Mouse (Mus musculus) forebrain, embryonic 14.5 days (tissue): ENCODE data around the gene Csnk1g2. TPM values are rescaled to one million over a fixed set of nuclear protein-coding genes. Genes with fewer than 3 reads are reported as not detected.

Source experiments
- ATAC-seq: fragments of 200-750 bp; cut with Nextera tagmentation; 2 replicates; pipeline ENCODE4 v1.8.0; 2017; ENCODE audit warnings: mild to moderate bottlenecking, moderate library complexity
- DNase-seq: peaks from one replicate; pipeline ENCODE4 v3.0.0-alpha.2; 2015; ENCODE audit warnings: low spot score
- H3K27ac ChIP-seq: fragments of 300-500 bp; sonication (generic); 2 replicates; pipeline ENCODE4 v1.5.1; 2014; ENCODE audit warnings: low read depth, mild to moderate bottlenecking, control low read depth, low read length, moderate library complexity
- H3K27me3 ChIP-seq: fragments of 300-500 bp; sonication (generic); replicated peaks from 2 replicates; pipeline ENCODE4 v1.6.1; 2014; ENCODE audit warnings: low read length, control low read depth, mixed read lengths; ENCODE audit not compliant: control insufficient read depth, insufficient read depth
- H3K36me3 ChIP-seq: fragments of 300-500 bp; sonication (generic); 2 replicates; pipeline ENCODE4 v1.6.1; 2014; ENCODE audit warnings: low read length, control low read depth; ENCODE audit not compliant: control insufficient read depth, insufficient read depth
- H3K4me1 ChIP-seq: fragments of 300-500 bp; sonication (generic); 2 replicates; pipeline ENCODE4 v1.6.1; 2014; ENCODE audit warnings: antibody characterized with exemption, low read length, control low read depth; ENCODE audit not compliant: control insufficient read depth, insufficient read depth
- H3K4me2 ChIP-seq: fragments of 300-500 bp; sonication (generic); 2 replicates; pipeline ENCODE4 v1.6.1; 2014; ENCODE audit warnings: mild to moderate bottlenecking, control low read depth, low read length
- H3K4me3 ChIP-seq: fragments of 300-500 bp; sonication (generic); 2 replicates; pipeline ENCODE4 v1.5.1; 2014; ENCODE audit warnings: low read depth, low read length, control low read depth
- H3K9ac ChIP-seq: fragments of 300-500 bp; sonication (generic); 2 replicates; pipeline ENCODE4 v1.6.1; 2014; ENCODE audit warnings: mild to moderate bottlenecking, low read length, control low read depth, moderate library complexity
- H3K9me3 ChIP-seq: fragments of 300-500 bp; sonication (generic); replicated peaks from 2 replicates; pipeline ENCODE4 v1.6.1; 2016; ENCODE audit warnings: low read length, control low read depth, mixed read lengths; ENCODE audit not compliant: control insufficient read depth
- WGBS: fragments of 180-500 bp; shearing (Covaris S2); extraction: QIAGEN DNeasy Blood & Tissue Kit; methylation state at CpG from one replicate; pipeline ENCODE4 v1.1.7; 2014; 5-methylcytosine and 5-hydroxymethylcytosine counted together
- polyA plus RNA-seq: library from polyadenylated mRNA; unstranded; fragments of >200 nt; fragmentation: Nextera tagmentation; extraction: Ambion mirVana; gene quantifications from 2 replicates; pipeline ENCODE4 v1.2.1, GENCODE M21; 2014

The Csnk1g2 gene
- polyA plus RNA-seq, 1 experiment from 2014 or later: 35.9 TPM

DNA sequence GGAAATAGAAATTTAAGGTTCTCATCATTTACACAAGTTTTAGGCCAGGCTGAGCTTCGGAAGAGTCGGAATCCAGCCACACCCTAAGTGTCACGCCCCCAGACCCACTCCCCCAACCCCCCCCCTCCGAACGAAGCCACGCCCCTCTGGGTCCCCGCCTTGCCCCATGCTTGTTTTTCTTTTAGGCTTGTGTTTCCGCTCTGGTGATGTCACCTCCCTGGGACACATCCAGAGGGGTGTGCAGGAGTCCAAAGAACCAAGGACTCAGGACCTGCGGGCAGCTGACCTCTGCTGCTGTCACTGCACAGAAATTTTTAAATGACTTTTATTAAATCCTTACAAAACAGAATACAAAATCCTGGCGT, 42.4 kb downstream of the Csnk1g2 start:
- Histone ChIP-seq H3K27ac (no peak overlapping the region), H3K36me3 (peaks cover 48% of the 10 kb centered on the region), H3K9ac (no peak overlapping the region), H3K4me3 (no peak overlapping the region), H3K9me3 (no peaks in the 10 kb centered on the region), H3K4me2 (no peak overlapping the region), H3K27me3 (no peaks in the 10 kb centered on the region), H3K4me1 (no peaks in the 10 kb centered on the region; the same call in 1 of the 2 replicates)
- 25% methylated on average over 10 of the region's 10 CpGs for WGBS
- ATAC-seq (no peak), DNase-seq (no peak)

DNA sequence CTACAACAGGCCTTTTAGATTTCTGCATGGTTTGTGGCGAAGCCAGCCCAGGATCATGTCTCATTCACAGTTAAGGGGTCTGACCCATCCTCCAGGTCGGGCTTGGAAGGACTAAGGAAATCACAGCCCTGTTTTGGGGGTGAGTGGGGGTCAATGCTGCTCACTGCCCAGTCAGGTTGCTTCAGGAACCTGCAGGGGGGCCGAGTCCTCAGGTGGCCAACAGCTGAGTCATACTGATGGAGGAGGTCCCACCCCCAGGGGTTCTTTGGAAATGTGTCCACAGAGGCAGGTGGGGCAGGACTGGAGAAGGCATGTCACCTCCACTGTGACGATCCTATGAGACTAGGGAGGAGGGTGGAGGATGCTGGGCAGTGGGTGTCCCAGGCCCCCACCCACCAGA, 42.8 kb downstream of the Csnk1g2 start:
- Histone ChIP-seq H3K27ac (no peak overlapping the region), H3K27me3 (no peaks in the 10 kb centered on the region), H3K4me3 (no peak overlapping the region), H3K4me2 (no peak overlapping the region), H3K9ac (no peak overlapping the region), H3K4me1 (no peaks in the 10 kb centered on the region; the same call in 1 of the 2 replicates), H3K36me3 (peaks cover 52% of the 10 kb centered on the region), H3K9me3 (no peaks in the 10 kb centered on the region)
- no peak for ATAC-seq
- DNase-seq: no peak
- WGBS: 66% methylated on average over 4 of the region's 4 CpGs

DNA sequence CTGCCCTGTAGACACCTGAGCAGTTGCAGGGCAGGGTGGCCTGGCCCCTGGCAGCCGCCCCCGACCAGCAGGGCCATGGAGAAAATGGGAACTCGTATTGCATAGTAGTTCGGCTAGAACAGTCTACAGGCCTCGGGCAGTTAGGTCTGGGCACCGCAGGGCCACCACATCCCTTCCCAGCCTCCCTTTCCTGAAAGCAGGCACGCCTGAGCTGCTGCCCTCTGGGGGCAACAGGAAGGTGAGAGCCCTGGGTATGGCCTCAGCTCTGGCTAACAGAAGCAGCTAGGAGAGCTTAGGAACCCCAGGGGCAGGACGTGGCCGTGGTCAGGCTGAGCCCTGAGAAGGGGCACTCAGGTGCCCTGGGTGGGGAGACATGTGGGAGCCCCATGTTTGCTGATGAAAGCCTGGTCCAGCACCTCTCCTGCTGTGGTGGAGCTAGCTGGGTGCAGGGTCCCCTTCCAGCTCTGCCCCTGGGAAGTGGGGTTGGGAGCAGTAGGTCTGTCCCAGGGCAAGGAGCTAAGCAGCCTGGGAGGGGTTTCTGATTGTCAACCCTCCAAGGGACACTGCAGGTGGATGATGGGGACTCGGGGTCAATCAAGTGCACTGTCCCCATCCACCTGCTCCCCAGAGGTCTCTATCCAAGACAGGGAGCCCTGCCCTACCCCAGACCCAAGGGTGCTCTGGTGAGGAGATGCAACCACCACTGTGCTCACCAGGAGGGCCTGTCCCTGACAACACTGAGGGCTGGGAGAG, 43.5 kb downstream of the Csnk1g2 start:
- 84% methylated on average over 10 of the region's 10 CpGs for WGBS
- H3K27ac ChIP-seq: no peak overlapping the region
- H3K9me3 ChIP-seq: no peaks in the 10 kb centered on the region
- no peaks in the 10 kb centered on the region; the same call in 1 of the 2 replicates for H3K4me1 ChIP-seq
- no peaks in the 10 kb centered on the region for H3K27me3 ChIP-seq
- no peak overlapping the region for H3K4me3 ChIP-seq
- no peak for DNase-seq
- H3K36me3 ChIP-seq: peaks cover 59% of the 10 kb centered on the region
- H3K4me2 ChIP-seq: no peak overlapping the region
- ATAC-seq: no peak
- no peak overlapping the region for H3K9ac ChIP-seq

DNA sequence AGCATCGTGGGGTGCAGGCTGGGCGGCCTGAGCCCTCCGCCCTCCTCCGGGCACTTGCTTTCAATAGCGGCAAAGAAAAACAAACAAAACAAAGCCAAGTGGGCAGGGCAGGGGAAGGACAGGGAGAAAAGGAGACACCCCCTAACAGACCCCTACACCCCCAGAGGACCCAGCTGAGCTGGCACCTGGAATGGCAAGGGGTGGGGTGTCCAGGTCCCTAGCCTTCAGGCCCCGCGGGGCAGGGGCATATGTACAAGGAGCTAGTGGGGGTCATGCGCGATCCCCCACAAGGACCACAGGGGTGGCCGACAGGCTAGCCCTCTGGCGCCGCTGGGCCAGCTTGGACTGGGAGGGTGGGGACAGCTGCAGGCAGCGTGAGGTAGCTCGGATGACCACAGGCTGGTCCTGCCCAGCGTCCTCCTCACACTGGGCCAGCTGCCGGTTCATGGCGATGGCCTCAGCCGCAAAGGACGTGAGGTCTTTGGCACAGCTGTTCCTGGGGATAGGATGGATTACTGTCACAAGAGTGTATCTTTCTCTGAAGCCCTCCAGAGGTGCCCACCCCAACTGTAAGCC, 44.3 kb downstream of the Csnk1g2 start:
- DNase-seq (no peak), ATAC-seq (no peak)
- no peaks in the 10 kb centered on the region; the same call in 1 of the 2 replicates for H3K4me1 ChIP-seq
- H3K4me3 ChIP-seq: no peak overlapping the region
- H3K27me3 ChIP-seq: no peaks in the 10 kb centered on the region
- no peak overlapping the region for H3K4me2 ChIP-seq
- no peak overlapping the region for H3K9ac ChIP-seq
- H3K27ac ChIP-seq: no peak overlapping the region
- no peaks in the 10 kb centered on the region for H3K9me3 ChIP-seq
- peaks cover 67% of the 10 kb centered on the region for H3K36me3 ChIP-seq
- 89% methylated on average over 19 of the region's 19 CpGs for WGBS

DNA sequence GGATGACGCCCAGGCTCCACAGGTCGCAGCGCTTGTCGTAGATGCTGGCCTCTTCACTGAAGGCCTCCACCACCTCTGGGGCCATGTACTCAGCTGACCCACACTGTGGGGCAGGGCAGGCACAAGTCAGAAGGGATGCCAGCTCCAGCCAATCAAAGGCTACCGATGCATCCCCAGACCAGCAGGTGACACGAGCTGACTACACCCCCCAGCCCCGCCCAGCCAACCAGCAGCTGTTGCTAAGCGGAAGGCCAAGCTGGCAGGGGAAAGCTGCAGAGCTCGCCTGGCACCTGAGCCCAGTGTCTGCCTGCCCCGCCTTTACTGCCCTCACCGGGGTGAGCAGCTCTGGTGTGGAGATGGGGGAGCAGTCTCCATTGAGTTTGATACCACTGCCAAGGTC, 46.0 kb downstream of the Csnk1g2 start:
- peaks cover 4% of the 10 kb centered on the region for H3K4me1 ChIP-seq
- no peak overlapping the region for H3K4me3 ChIP-seq
- H3K9me3 ChIP-seq: no peaks in the 10 kb centered on the region
- no peaks in the 10 kb centered on the region for H3K27me3 ChIP-seq
- ATAC-seq: no peak
- peaks cover 84% of the 10 kb centered on the region for H3K36me3 ChIP-seq
- no peak overlapping the region for H3K27ac ChIP-seq
- no peak overlapping the region for H3K4me2 ChIP-seq
- 85% methylated on average over 11 of the region's 11 CpGs for WGBS
- DNase-seq: no peak
- H3K9ac ChIP-seq: no peak overlapping the region

DNA sequence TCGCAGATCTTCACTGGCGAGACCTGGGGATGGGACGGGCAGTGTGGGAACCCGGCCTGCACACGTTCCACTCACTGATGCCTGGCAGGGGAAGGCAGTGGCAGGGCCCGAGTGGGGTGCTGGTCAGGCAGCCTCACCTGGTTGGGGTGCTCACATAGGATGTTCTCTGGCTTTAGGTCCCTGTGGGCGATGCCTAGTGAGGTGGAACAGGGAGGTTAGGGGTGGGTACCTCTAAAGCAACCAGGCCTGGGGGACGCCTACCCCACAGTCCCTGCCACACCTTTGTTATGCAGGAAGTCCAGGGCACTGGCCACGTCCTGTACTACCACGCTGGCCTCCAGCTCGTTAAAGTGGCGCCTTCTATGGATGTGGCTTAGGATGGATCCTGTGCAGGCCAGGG, 46.4 kb downstream of the Csnk1g2 start:
- Histone ChIP-seq H3K27ac (no peak overlapping the region), H3K36me3 (peaks cover 84% of the 10 kb centered on the region), H3K4me3 (no peak overlapping the region), H3K4me1 (peaks cover 8% of the 10 kb centered on the region), H3K4me2 (no peak overlapping the region), H3K9ac (no peak overlapping the region), H3K27me3 (no peaks in the 10 kb centered on the region), H3K9me3 (no peaks in the 10 kb centered on the region)
- DNase-seq (no peak), ATAC-seq (no peak)
- WGBS: 94% methylated on average over 12 of the region's 12 CpGs

DNA sequence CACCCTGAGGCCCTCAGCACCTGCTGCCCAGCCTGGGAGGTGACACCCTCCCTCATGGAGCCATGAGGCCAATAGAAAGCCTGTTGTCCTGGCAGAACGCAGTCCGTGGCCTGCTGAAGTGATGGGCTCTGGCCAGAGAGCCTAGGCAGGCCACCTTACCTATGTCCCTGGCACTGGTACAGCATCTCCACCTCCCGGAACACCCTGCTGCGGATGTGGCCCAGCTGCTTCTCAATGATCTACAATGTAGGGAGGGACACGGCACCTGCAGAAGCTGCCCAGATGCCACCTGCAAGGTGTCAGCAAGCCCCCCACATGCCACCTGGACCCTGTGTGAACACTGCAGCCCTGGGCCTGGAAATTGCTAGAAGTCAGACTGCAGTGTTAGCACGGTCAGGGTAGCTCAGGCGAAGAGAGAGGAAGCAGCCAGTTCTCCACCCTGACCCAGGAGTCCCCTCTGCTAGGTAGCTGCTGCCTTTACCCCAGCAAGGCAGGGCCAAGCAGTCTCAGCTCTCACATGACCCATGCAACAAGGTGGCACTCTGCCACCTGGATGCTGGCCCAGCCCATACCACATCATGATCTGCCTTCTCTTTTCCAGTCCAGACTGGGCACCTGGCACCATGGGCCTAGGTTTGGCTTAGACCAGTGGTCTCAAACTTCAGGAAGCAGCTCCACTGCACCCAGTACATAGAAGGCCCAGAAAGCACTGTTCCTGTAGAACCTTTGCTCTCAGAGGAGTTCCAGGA, 47.3 kb downstream of the Csnk1g2 start:
- H3K4me3 ChIP-seq: no peak overlapping the region
- H3K27ac ChIP-seq: no peak overlapping the region
- H3K36me3 ChIP-seq: peaks cover 84% of the 10 kb centered on the region
- no peaks in the 10 kb centered on the region for H3K9me3 ChIP-seq
- no peak overlapping the region for H3K4me2 ChIP-seq
- WGBS: 93% methylated on average over 7 of the region's 7 CpGs
- no peak overlapping the region for H3K9ac ChIP-seq
- peaks cover 17% of the 10 kb centered on the region for H3K4me1 ChIP-seq
- DNase-seq (no peak), ATAC-seq (no peak)
- no peaks in the 10 kb centered on the region for H3K27me3 ChIP-seq

DNA sequence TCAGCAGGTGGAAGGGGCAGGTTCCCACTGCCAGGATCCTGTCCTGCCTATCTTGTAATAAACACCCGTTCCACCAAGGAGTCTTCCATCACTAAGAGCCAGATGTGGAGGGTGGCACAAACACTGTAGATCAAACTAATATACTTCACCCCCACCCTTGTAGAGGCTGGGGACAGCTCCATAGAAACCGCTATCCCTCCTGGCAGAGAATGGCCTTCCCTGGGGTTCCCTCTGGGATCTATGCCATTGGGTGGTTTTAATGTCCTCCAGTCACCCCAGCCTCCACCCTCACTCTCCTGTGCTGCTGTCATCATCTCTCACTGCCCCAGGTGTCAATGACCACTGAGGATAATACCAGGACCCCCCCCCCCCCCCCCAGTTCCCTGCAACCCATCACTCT, 47.9 kb downstream of the Csnk1g2 start:
- no peak overlapping the region for H3K4me2 ChIP-seq
- H3K4me3 ChIP-seq: no peak overlapping the region
- WGBS: 86% methylated on average over 2 of the region's 2 CpGs
- no peak for DNase-seq
- H3K4me1 ChIP-seq: peaks cover 21% of the 10 kb centered on the region
- no peaks in the 10 kb centered on the region for H3K27me3 ChIP-seq
- peaks cover 81% of the 10 kb centered on the region for H3K36me3 ChIP-seq
- no peaks in the 10 kb centered on the region for H3K9me3 ChIP-seq
- H3K9ac ChIP-seq: no peak overlapping the region
- no peak overlapping the region for H3K27ac ChIP-seq
- ATAC-seq: no peak

DNA sequence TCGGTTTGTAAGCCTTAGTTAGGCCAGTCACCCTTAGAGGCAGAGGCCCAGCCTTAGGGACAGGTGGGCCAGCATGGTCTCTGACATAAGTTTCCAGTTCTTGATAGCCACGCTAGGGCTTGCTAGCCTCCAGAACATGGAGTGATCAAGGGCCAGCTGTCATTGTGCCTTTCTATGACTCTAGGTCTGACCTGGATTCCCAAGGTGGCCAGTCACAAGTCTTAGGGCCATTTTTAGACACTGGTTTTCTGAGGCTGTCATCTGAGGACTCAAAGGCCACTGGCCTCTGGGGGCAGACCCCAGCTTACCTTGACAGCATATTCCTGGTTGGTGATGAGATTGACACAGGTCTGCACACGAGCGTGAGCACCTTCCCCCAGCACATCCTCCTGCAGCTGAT, 48.6 kb downstream of the Csnk1g2 start:
- no peaks in the 10 kb centered on the region for H3K9me3 ChIP-seq
- no peak overlapping the region for H3K9ac ChIP-seq
- ATAC-seq: no peak
- H3K4me1 ChIP-seq: peaks cover 21% of the 10 kb centered on the region
- H3K27me3 ChIP-seq: no peaks in the 10 kb centered on the region
- no peak overlapping the region for H3K27ac ChIP-seq
- no peak overlapping the region for H3K4me3 ChIP-seq
- no peak for DNase-seq
- peaks cover 74% of the 10 kb centered on the region for H3K36me3 ChIP-seq
- no peak overlapping the region for H3K4me2 ChIP-seq
- WGBS: 95% methylated on average over 4 of the region's 4 CpGs
